Mouse (Mus musculus): Measurements from ENCODE around the gene Kifap3. TPM values are rescaled to one million over a fixed set of nuclear protein-coding genes. Genes with fewer than 3 reads are reported as not detected.
"Not testable (repeated sequence)": the region's sequence is repeated elsewhere in the genome, so short reads cannot be mapped to it uniquely, and the experiment has no call there.

Gene Kifap3
- polyA plus RNA-seq (2015; fragmentation: Nextera tagmentation; extraction: Ambion mirVana), result 1.8 and 2.1 TPM in 2 replicates

- H3K9me3 ChIP-seq (ENCODE audit: low read length), result no peaks in the 10 kb centered on the region
- under 1% methylated on average over 48 of the region's 48 CpGs for WGBS (ENCODE audit: insufficient replicate concordance)
- H3K36me3 ChIP-seq (replicated peaks; ENCODE audit: insufficient read depth, low read length), result no peaks in the 10 kb centered on the region
- peak within 1 kb of the TSS; percentile 66 for H3K9ac ChIP-seq (replicated peaks)
- no peak within 1 kb of the TSS for H3K27ac ChIP-seq (ENCODE audit: low read depth)
- no peaks in the 10 kb centered on the region for H3K27me3 ChIP-seq (ENCODE audit: insufficient read depth, low read length)
- TF ChIP-seq EP300 (IDR thresholded peaks at IDR 0.05; ENCODE audit: low read depth) (no peak), CTCF (IDR thresholded peaks at IDR 0.05; ENCODE audit: low read depth) (peak; percentile 85)
- ATAC-seq (peak; percentile 100), DNase-seq (peak; percentile 94)
- peak within 1 kb of the TSS; percentile 82 for H3K4me2 ChIP-seq (ENCODE audit: low read depth, low read length)
- peaks cover 10% of the 10 kb centered on the region for H3K4me1 ChIP-seq (ENCODE audit: insufficient read depth)
- peak within 1 kb of the TSS; percentile 69 for H3K4me3 ChIP-seq (ENCODE audit: low read depth, low read length)
Observed at GRCm38 (mm10) chr1:163779336-163780115, at the start of gene Kifap3. Kifap3 (plus strand) TSS chr1:163779583.

GRCm38 (mm10) chr1:163731166-163731565, 48.2 kb upstream of the Kifap3 start:
- not testable (repeated sequence) for ATAC-seq; H3K36me3 ChIP-seq (replicated peaks; ENCODE audit: insufficient read depth, low read length); H3K4me2 ChIP-seq (ENCODE audit: low read depth, low read length); H3K9me3 ChIP-seq (ENCODE audit: low read length); DNase-seq; H3K27ac ChIP-seq (ENCODE audit: low read depth); H3K4me1 ChIP-seq (ENCODE audit: insufficient read depth); H3K4me3 ChIP-seq (ENCODE audit: low read depth, low read length); H3K27me3 ChIP-seq (ENCODE audit: insufficient read depth, low read length); H3K9ac ChIP-seq (replicated peaks)
- 81% methylated on average over 10 of the region's 10 CpGs for WGBS (ENCODE audit: insufficient replicate concordance)

- H3K36me3 ChIP-seq (replicated peaks; ENCODE audit: insufficient read depth, low read length), result no peaks in the 10 kb centered on the region
- no peak overlapping the region for H3K27ac ChIP-seq (ENCODE audit: low read depth)
- H3K4me1 ChIP-seq (ENCODE audit: insufficient read depth), result no peaks in the 10 kb centered on the region
- ATAC-seq (no peak), DNase-seq (no peak)
- H3K27me3 ChIP-seq (ENCODE audit: insufficient read depth, low read length), result no peaks in the 10 kb centered on the region
- no peaks in the 10 kb centered on the region for H3K9me3 ChIP-seq (ENCODE audit: low read length)
- H3K9ac ChIP-seq (replicated peaks), result no peak overlapping the region
- no peak for TF ChIP-seq CTCF (IDR thresholded peaks at IDR 0.05; ENCODE audit: low read depth)
- TF ChIP-seq EP300 (IDR thresholded peaks at IDR 0.05; ENCODE audit: low read depth), result no peak
- WGBS (ENCODE audit: insufficient replicate concordance), result 74% methylated on average over 10 of the region's 10 CpGs
- H3K4me2 ChIP-seq (ENCODE audit: low read depth, low read length), result no peak overlapping the region
- no peak overlapping the region for H3K4me3 ChIP-seq (ENCODE audit: low read depth, low read length)
Observed at GRCm38 (mm10) chr1:163736441-163737238, 42.7 kb upstream of the Kifap3 start.

- H3K36me3 ChIP-seq (replicated peaks; ENCODE audit: insufficient read depth, low read length), result no peaks in the 10 kb centered on the region
- H3K4me1 ChIP-seq (ENCODE audit: insufficient read depth), result no peaks in the 10 kb centered on the region
- WGBS (ENCODE audit: insufficient replicate concordance), result 66% methylated on average over 1 of the region's 1 CpGs
Observed at GRCm38 (mm10) chr1:163737239-163737533, 42.2 kb upstream of the Kifap3 start.

GRCm38 (mm10) chr1:163751360-163751992, 27.9 kb upstream of the Kifap3 start:
- no peak overlapping the region for H3K9ac ChIP-seq (replicated peaks)
- H3K4me2 ChIP-seq (ENCODE audit: low read depth, low read length), result no peak overlapping the region
- H3K27me3 ChIP-seq (ENCODE audit: insufficient read depth, low read length), result no peaks in the 10 kb centered on the region
- WGBS (ENCODE audit: insufficient replicate concordance), result 59% methylated on average over 4 of the region's 4 CpGs
- H3K4me3 ChIP-seq (ENCODE audit: low read depth, low read length), result no peak overlapping the region
- ATAC-seq (no peak), DNase-seq (no peak)
- TF ChIP-seq EP300 (IDR thresholded peaks at IDR 0.05; ENCODE audit: low read depth) (no peak), CTCF (IDR thresholded peaks at IDR 0.05; ENCODE audit: low read depth) (no peak)
- no peak overlapping the region for H3K27ac ChIP-seq (ENCODE audit: low read depth)
- no peaks in the 10 kb centered on the region for H3K36me3 ChIP-seq (replicated peaks; ENCODE audit: insufficient read depth, low read length)
- no peaks in the 10 kb centered on the region for H3K4me1 ChIP-seq (ENCODE audit: insufficient read depth)
- no peaks in the 10 kb centered on the region for H3K9me3 ChIP-seq (ENCODE audit: low read length)

More at GRCm38 (mm10) chr1:163737239-163737533, 42.2 kb upstream of the Kifap3 start:
- H3K27ac ChIP-seq (ENCODE audit: low read depth), result no peak overlapping the region
- no peak for TF ChIP-seq EP300 (IDR thresholded peaks at IDR 0.05; ENCODE audit: low read depth)
- TF ChIP-seq CTCF (IDR thresholded peaks at IDR 0.05; ENCODE audit: low read depth), result no peak
- ATAC-seq (no peak), DNase-seq (no peak)
- no peak overlapping the region for H3K4me3 ChIP-seq (ENCODE audit: low read depth, low read length)
- H3K27me3 ChIP-seq (ENCODE audit: insufficient read depth, low read length), result no peaks in the 10 kb centered on the region
- H3K9ac ChIP-seq (replicated peaks), result no peak overlapping the region
- H3K9me3 ChIP-seq (ENCODE audit: low read length), result no peaks in the 10 kb centered on the region
- H3K4me2 ChIP-seq (ENCODE audit: low read depth, low read length), result no peak overlapping the region
